Mouse (Mus musculus): ENCODE data around the gene Rnf181.
A peak's percentile ranks its signal among the peaks of the same experiment; 100 is the strongest.

Rnf181 gene

DNA sequence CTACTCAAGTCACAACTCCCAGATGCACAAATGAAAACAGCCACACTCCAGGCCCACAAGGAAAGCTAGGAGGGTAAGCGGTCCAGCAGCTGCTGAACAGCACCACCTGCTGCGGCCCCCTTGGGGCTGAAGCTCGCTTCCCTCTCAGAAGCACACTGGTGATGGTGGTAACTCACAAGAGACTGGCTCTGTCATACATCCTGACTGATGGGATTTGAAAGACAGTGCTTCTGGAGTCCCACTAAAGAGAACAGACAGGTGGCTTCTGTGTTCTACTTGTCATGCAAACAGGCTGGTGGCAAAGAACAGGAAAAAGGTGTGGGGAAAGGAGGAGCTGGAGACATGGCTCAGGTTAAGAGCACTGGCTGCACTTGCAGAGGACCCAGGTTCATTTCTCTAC lies 43.8 kb downstream of the Rnf181 start:
- DNase-seq: no peak

DNA sequence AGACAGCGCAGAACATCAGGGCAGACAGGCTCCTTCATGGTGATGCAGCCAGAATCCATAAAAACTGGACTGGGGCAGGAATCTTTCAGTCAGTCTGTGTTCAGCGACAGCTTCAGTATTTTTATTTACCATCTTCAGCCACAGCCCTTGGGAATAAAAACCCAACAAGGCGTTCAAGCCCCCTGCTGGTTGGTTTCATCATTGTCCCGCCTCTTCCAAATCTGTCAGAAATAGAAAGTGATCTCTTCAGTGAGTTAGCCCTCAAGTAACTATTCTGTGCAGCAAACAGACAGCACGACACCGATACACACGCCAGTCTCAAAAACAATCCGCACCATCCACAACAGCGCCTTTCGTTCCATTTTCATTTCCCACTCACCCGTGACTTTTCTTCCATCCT lies 47.7 kb downstream of the Rnf181 start:
- peak; percentile 71 for DNase-seq

DNA sequence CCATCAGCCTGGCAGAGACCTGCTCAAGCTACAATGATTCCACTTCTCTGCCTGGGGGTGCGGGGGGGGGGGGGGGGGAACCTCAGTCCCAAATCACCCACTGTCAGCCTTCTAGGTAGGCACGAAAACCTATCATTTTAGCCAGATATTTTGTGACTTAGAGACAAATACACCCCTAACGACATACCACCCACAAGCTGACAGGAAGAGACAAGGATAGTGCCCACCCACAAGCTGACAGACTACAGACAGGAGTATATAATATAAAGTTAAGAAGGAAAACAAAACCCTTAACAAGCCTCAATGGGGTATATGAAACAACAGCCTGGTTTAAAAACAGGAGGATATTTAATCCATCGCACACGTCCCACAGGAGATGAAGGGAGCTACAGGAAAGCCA lies 48.3 kb downstream of the Rnf181 start:
- no peak for DNase-seq

DNA sequence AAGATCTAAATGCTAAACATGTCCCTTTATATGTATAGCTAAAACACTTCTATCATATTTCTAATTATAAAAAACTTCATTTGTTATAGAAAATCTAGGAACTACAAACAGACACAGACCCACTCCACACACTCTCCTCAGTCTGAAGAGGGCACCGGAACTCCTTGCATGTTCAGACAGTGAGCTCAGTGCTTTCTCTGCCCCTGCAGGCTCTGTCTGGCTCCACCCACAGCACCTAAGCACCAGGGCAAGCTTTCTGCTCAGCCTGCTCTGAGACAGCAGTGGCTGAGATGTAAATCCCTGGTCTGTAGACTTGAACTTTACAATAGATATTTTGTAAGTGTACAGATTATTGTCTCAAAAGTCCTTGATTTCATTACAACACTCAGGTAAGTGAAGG lies 50.7 kb downstream of the Rnf181 start:
- DNase-seq: peak; percentile 69

DNA sequence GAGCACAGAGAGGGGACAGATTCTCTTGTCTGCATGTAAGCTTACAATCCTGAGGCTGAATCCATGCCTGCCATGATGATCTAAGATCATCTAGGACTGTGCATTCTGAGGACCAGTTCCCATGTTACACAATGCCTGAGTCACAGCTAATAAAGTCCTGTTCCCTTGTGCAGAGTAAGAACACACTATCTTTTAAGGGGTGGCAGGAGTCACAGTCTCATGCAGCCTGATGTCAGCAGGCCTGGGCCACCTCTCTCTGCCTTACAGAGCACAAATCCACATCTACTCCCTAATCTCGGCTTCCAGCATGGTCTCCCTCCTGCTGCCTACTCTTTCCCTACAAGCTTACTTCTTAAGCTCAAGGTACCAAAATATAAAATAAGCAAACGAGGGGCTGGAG lies 51.4 kb downstream of the Rnf181 start:
- peak; percentile 28 for DNase-seq

DNA sequence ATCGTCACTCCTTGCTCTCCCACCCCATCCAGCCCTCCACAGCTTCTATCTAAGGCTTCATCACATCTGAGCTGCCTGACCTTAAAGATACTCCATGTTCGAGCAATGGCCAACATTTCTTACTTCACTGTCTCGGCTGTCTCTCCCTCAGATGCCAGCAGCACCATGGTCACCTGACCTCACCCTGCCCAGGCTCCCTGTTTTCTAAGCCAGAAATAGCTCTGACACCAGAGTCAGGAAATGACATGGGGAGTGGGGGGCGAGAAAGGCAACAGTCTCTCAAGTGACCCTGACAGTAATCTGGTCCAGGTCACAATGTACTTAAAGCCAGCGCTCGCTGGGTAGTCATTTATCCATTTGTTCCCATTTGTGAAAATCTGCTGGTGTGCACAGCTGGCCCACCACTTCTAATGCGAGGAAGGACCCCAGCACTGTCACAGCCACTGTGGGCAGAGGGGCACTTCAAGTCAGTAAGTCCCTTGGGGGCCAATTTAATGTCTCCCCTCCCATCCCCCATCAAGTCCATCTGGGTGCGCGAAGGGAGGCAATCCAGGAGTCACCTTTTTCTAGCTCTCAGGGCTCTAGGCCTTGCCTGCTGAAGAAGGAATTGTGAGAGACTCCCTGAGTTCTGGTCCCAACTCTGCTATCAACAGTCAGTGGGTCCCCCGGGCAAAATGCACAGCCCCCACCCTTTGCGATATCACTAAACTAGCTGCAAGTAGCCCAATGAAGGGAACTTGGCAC lies 53.5 kb downstream of the Rnf181 start:
- no peak for DNase-seq

DNA sequence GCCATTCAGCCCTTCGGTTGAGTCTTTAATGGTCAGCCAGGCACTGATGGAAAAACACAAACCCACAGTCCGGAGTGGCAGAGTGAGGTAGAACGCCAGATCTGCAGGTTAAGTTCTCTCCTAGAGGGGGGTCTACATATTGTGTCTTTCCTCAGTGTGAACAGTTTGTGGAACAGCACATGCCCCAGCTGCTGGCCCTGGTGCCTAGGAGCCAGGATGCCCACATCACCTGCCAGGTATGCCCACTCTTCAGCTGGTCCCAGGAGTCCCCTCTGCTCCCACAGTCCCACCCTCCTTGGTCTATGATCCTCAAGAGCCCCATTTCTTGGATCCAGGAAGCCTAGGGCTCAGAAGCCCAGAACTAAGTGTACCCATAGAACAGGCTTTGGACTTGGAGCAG lies 54.6 kb downstream of the Rnf181 start:
- DNase-seq: no peak
